Mouse (Mus musculus): ENCODE data around the gene Rnf185. TPM values are rescaled to one million over a fixed set of nuclear protein-coding genes. Genes with fewer than 3 reads are reported as not detected.

The Rnf185 gene
- polyA plus RNA-seq, 1 experiment from 2014 or later, result 43.0 TPM

DNA sequence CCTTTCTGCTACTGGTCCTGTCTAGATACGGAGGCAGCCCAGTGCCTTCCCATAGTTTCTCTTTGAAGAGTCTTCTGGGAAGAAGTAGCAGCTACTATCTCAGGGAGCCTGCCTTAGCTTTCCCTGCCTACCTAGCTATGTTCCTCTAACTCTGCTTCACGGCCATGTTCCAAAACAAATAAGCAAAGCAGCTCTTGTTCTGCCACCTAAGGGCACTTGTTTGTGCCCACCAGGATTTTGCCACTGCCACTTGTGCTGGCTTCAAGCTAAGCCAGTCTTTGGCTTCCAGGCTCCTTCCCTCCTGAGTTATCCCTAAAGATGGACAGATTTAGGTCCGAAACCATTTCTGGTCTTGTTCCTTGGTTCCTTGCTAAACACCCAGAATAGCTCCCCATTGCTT, 40.1 kb downstream of the Rnf185 start:
- no peak for ATAC-seq
- 84% methylated on average over 3 of the region's 3 CpGs for WGBS
- Histone ChIP-seq H3K9ac (ENCODE audit: low read depth, low read length) (no peak overlapping the region), H3K27ac (ENCODE audit: low read depth, low read length) (no peak overlapping the region), H3K36me3 (ENCODE audit: control insufficient read depth, insufficient read depth, low read length) (peaks cover 11% of the 10 kb centered on the region), H3K4me2 (ENCODE audit: low read length) (no peak overlapping the region), H3K4me3 (ENCODE audit: low read length) (no peak overlapping the region), H3K4me1 (ENCODE audit: control insufficient read depth, insufficient read depth, low read depth, low read length) (peaks cover 9% of the 10 kb centered on the region), H3K9me3 (ENCODE audit: control insufficient read depth, low read length) (no peaks in the 10 kb centered on the region), H3K27me3 (replicated peaks; ENCODE audit: control insufficient read depth, insufficient read depth, low read length) (no peaks in the 10 kb centered on the region)

DNA sequence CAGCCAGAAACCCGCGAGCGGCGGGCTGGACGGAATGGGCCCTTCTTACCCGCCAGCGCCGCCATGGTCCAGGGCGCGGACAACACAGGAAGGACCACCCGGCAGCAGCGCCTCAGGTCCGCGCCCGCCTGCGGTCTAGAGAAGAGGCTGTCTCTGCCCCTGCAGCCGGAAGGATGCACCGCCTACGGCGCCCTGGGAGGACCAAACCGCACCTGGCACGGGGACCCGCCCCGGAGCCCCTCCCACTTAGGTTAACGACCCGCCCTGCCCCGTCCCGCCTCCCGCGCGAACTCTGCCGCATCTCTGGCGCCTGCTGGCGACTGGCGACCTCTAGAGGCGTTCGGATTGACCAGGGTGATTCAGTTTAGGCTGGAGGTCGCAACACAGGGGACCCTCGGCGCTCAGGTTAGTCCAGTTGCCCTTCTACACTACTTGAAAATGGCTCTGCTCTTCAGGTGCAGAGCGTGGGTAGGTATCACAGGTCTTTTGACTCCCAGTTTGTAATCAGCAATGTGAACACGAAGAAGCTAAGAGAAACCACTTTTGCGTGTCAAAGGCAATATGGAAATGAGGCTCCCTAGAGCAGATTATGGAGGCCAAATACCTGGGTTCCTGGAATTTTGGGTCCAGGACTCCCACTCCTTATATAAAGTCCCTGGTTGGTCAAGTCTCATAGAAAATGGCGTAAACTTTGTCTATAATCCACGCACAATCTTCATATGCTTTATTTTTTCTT, 43.0 kb downstream of the Rnf185 start, which contains the start of gene Limk2:
Gene Limk2, minus strand, starts transcription at position 193 of the 736 bp plus-strand sequence.
- peak within 1 kb of the TSS; percentile 74 for H3K27ac ChIP-seq (ENCODE audit: low read depth, low read length)
- H3K4me1 ChIP-seq (ENCODE audit: control insufficient read depth, insufficient read depth, low read depth, low read length), result peaks cover 9% of the 10 kb centered on the region
- H3K27me3 ChIP-seq (replicated peaks; ENCODE audit: control insufficient read depth, insufficient read depth, low read length), result no peaks in the 10 kb centered on the region
- peak within 1 kb of the TSS; percentile 78 for H3K4me3 ChIP-seq (ENCODE audit: low read length)
- ATAC-seq, result peak; percentile 92
- H3K4me2 ChIP-seq (ENCODE audit: low read length), result peak within 1 kb of the TSS; percentile 94
- peak within 1 kb of the TSS; percentile 80 for H3K9ac ChIP-seq (ENCODE audit: low read depth, low read length)
- 3% methylated on average over 45 of the region's 45 CpGs for WGBS
- no peaks in the 10 kb centered on the region for H3K9me3 ChIP-seq (ENCODE audit: control insufficient read depth, low read length)
- H3K36me3 ChIP-seq (ENCODE audit: control insufficient read depth, insufficient read depth, low read length), result 0 out of 2 replicates have a peak, but pooled peaks cover 3% of the 10 kb centered on the region

DNA sequence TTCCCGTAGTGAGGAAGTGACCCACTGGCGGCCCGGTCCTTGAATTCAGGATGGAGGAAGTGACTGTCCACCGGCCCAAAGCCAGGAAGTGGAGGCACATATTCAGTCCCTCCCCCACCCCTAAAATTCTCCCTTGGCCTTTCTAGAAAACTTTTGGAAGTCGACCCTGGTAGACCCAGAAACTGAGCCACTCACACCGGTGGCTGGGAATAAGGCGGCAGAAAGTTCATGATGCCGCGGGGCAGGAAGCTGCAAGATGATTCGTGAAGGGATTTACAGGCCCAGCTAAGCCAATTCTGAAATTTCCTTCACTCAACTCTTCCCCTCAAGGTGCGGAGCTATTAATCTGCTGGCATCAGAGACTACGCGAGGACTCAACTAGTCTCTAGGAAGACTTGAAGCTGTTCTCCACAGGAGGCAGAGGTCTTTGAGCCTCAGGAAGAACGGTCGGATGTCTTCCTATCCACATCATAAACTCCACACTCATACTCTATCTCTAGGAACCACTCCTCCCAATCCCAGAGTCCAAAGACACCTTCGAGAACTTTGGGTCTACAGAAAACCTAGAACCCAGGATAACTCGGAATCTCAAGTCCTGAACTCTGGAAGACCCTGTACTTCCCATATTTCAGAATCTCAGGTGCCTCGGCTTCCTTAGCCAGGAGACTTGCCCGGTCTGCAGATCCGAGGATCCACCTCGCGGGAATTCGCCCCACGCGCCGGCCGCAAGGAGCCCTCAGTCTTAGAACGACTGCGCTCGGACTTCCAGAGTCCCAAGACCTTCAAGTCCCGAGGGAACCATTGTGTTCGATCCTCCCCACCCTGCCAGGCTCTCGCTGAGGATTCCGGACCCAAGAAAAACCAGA, 43.8 kb downstream of the Rnf185 start:
- H3K4me3 ChIP-seq (ENCODE audit: low read length), result peak overlapping the region; percentile 78
- no peak for ATAC-seq
- H3K27me3 ChIP-seq (replicated peaks; ENCODE audit: control insufficient read depth, insufficient read depth, low read length), result no peaks in the 10 kb centered on the region
- peak overlapping the region; percentile 74 for H3K27ac ChIP-seq (ENCODE audit: low read depth, low read length)
- H3K36me3 ChIP-seq (ENCODE audit: control insufficient read depth, insufficient read depth, low read length), result no peaks in the 10 kb centered on the region
- peak overlapping the region; percentile 80 for H3K9ac ChIP-seq (ENCODE audit: low read depth, low read length)
- H3K9me3 ChIP-seq (ENCODE audit: control insufficient read depth, low read length), result no peaks in the 10 kb centered on the region
- peaks cover 9% of the 10 kb centered on the region for H3K4me1 ChIP-seq (ENCODE audit: control insufficient read depth, insufficient read depth, low read depth, low read length)
- 7% methylated on average over 34 of the region's 34 CpGs for WGBS
- peak overlapping the region; percentile 94 for H3K4me2 ChIP-seq (ENCODE audit: low read length)

GRCm38 (mm10) chr11:3404287-3405047, 47.7 kb downstream of the Rnf185 start:
- no peak for ATAC-seq
- H3K27me3 ChIP-seq (replicated peaks; ENCODE audit: control insufficient read depth, insufficient read depth, low read length), result no peaks in the 10 kb centered on the region
- 84% methylated on average over 7 of the region's 7 CpGs for WGBS

DNA sequence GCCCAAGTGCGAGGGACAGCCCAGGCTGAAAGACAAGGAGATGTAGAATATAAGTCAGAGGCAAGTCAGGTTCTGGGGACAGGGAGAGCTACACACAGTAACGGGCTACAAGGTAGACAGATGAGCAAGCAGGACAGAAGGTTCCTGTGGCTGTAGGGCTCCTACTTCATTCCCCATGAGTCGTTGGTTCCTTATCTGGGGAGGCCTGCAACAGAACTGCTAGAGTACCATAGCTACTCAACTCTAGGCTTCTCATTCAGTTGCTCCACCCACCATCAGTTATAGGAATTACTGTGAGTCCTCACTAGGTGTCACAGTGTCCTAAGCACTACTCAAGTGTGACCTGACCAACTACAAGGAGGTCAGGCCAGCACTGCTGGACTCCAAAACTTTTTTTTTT, 49.1 kb downstream of the Rnf185 start:
- 97% methylated on average over 3 of the region's 3 CpGs for WGBS

More at GRCm38 (mm10) chr11:3404287-3405047, 47.7 kb downstream of the Rnf185 start:
- Histone ChIP-seq H3K4me3 (ENCODE audit: low read length) (no peak overlapping the region), H3K27ac (ENCODE audit: low read depth, low read length) (no peak overlapping the region), H3K9me3 (ENCODE audit: control insufficient read depth, low read length) (no peaks in the 10 kb centered on the region), H3K9ac (ENCODE audit: low read depth, low read length) (no peak overlapping the region), H3K36me3 (ENCODE audit: control insufficient read depth, insufficient read depth, low read length) (no peaks in the 10 kb centered on the region), H3K4me2 (ENCODE audit: low read length) (no peak overlapping the region), H3K4me1 (ENCODE audit: control insufficient read depth, insufficient read depth, low read depth, low read length) (peaks cover 8% of the 10 kb centered on the region)

DNA sequence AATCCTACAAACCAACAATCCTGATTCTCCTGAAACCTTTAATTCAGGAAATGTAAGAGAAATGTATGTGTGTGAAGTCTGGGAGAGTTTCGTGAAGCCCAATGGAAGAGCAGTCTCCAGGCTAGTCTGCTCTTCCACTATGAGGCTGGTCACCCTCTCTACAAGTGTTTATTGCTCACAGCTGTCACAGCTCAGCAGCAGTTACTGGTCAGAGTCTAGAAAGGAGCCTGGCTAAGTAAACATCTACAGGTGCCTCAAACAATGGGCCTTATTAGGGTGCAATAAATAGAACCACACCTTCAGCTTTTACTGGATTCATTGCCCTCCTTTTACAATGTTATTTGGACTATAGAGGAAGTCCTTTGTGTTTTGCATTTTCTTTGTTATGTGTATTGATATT, 53.8 kb downstream of the Rnf185 start:
- no peak overlapping the region for H3K9ac ChIP-seq (ENCODE audit: low read depth, low read length)
- ATAC-seq, result no peak
- no peaks in the 10 kb centered on the region for H3K36me3 ChIP-seq (ENCODE audit: control insufficient read depth, insufficient read depth, low read length)
- WGBS, result 86% methylated on average over 1 of the region's 1 CpGs
- H3K4me1 ChIP-seq (ENCODE audit: control insufficient read depth, insufficient read depth, low read depth, low read length), result no peaks in the 10 kb centered on the region
- no peaks in the 10 kb centered on the region for H3K27me3 ChIP-seq (replicated peaks; ENCODE audit: control insufficient read depth, insufficient read depth, low read length)
- no peak overlapping the region for H3K4me3 ChIP-seq (ENCODE audit: low read length)
- no peaks in the 10 kb centered on the region for H3K9me3 ChIP-seq (ENCODE audit: control insufficient read depth, low read length)
- no peak overlapping the region for H3K27ac ChIP-seq (ENCODE audit: low read depth, low read length)
- no peak overlapping the region for H3K4me2 ChIP-seq (ENCODE audit: low read length)

More for the DNA sequence above, 49.1 kb downstream of the Rnf185 start:
- H3K4me3 ChIP-seq (ENCODE audit: low read length), result no peak overlapping the region
- peaks cover 2% of the 10 kb centered on the region for H3K4me1 ChIP-seq (ENCODE audit: control insufficient read depth, insufficient read depth, low read depth, low read length)
- ATAC-seq, result no peak
- no peak overlapping the region for H3K27ac ChIP-seq (ENCODE audit: low read depth, low read length)
- H3K4me2 ChIP-seq (ENCODE audit: low read length), result no peak overlapping the region
- no peaks in the 10 kb centered on the region for H3K9me3 ChIP-seq (ENCODE audit: control insufficient read depth, low read length)
- H3K9ac ChIP-seq (ENCODE audit: low read depth, low read length), result no peak overlapping the region
- no peaks in the 10 kb centered on the region for H3K36me3 ChIP-seq (ENCODE audit: control insufficient read depth, insufficient read depth, low read length)
- no peaks in the 10 kb centered on the region for H3K27me3 ChIP-seq (replicated peaks; ENCODE audit: control insufficient read depth, insufficient read depth, low read length)

GRCm38 (mm10) chr11:3396562-3396961, 55.6 kb downstream of the Rnf185 start:
- no peaks in the 10 kb centered on the region for H3K36me3 ChIP-seq (ENCODE audit: control insufficient read depth, insufficient read depth, low read length)
- H3K4me3 ChIP-seq (ENCODE audit: low read length), result no peak overlapping the region
- H3K27ac ChIP-seq (ENCODE audit: low read depth, low read length), result peak overlapping the region; percentile 21; the same call in 1 of the 2 replicates
- H3K4me1 ChIP-seq (ENCODE audit: control insufficient read depth, insufficient read depth, low read depth, low read length), result no peaks in the 10 kb centered on the region
- H3K9ac ChIP-seq (ENCODE audit: low read depth, low read length), result no peak overlapping the region
- H3K9me3 ChIP-seq (ENCODE audit: control insufficient read depth, low read length), result no peaks in the 10 kb centered on the region
- H3K4me2 ChIP-seq (ENCODE audit: low read length), result no peak overlapping the region
- ATAC-seq, result peak; percentile 85
- WGBS, result 25% methylated on average over 8 of the region's 8 CpGs
- H3K27me3 ChIP-seq (replicated peaks; ENCODE audit: control insufficient read depth, insufficient read depth, low read length), result no peaks in the 10 kb centered on the region

- Histone ChIP-seq H3K36me3 (ENCODE audit: control insufficient read depth, insufficient read depth, low read length) (no peaks in the 10 kb centered on the region), H3K4me3 (ENCODE audit: low read length) (no peak overlapping the region), H3K27ac (ENCODE audit: low read depth, low read length) (peak overlapping the region; percentile 21; the same call in 1 of the 2 replicates), H3K4me1 (ENCODE audit: control insufficient read depth, insufficient read depth, low read depth, low read length) (no peaks in the 10 kb centered on the region), H3K27me3 (replicated peaks; ENCODE audit: control insufficient read depth, insufficient read depth, low read length) (no peaks in the 10 kb centered on the region), H3K9ac (ENCODE audit: low read depth, low read length) (no peak overlapping the region), H3K9me3 (ENCODE audit: control insufficient read depth, low read length) (no peaks in the 10 kb centered on the region), H3K4me2 (ENCODE audit: low read length) (no peak overlapping the region)
- peak; percentile 81 for ATAC-seq
- 27% methylated on average over 3 of the region's 3 CpGs for WGBS
Measured at GRCm38 (mm10) chr11:3396091-3396490, 56.1 kb downstream of the Rnf185 start.
